Mouse (Mus musculus) G1E (cell line): ENCODE results near the gene Trpv3.

ENCODE experiments used
- CTCF ChIP-seq: IDR thresholded peaks from 2 replicates; pipeline ENCODE4 v1.5.1; 2012; ENCODE audit warnings: low read depth, low read length, inconsistent platforms, mixed read lengths
- GATA2 ChIP-seq: IDR thresholded peaks from 2 replicates; pipeline ENCODE4 v1.6.1; 2012; ENCODE audit warnings: low read depth, low read length, inconsistent platforms, borderline replicate concordance
- POLR2AphosphoS5 ChIP-seq: IDR thresholded peaks from 2 replicates; pipeline ENCODE4 v1.6.1; 2012; ENCODE audit warnings: low read depth, low read length, inconsistent platforms; ENCODE audit not compliant: insufficient replicate concordance
- TAL1 ChIP-seq: conservative IDR thresholded peaks from 2 replicates; pipeline ENCODE4 v1.6.1; 2012; ENCODE audit warnings: low read depth, low read length, inconsistent platforms, mixed read lengths

DNA sequence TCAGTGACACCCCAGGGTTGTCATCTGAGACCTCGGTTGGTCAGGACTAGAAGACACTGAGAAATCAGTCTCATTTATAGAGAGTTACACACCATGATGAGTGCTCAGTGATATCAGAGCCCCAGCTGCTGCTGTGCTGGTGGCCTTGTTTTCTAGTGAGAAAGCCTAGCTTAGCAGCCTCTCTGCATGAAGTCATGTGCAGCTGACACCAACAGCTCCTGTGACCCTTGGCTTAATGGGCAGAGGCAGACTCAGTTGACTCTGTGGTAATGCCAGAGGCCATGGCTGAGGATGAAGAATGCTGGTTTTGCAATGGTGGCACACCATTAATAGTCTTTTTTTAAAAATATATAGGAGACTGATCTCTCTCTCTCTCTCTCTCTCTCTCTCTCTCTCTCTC lies 22.4 kb downstream of the Trpv3 start:
- TF ChIP-seq CTCF (no peak), POLR2AphosphoS5 (no peak), TAL1 (no peak), GATA2 (no peak)
